Mouse (Mus musculus) heart, adult 2 months (tissue): ENCODE measurements around the gene Chaf1b.

Experiments
- CTCF ChIP-seq: fragments of 200-600 bp; IDR thresholded peaks from 2 replicates; pipeline ENCODE4 v1.8.1; 2022; ENCODE audit warnings: antibody characterized with exemption, mild to moderate bottlenecking, moderate library complexity
- EP300 ChIP-seq: fragments of 200-500 bp; IDR thresholded peaks from 2 replicates; pipeline ENCODE4 v1.6.1; 2011; ENCODE audit warnings: low read depth, low read length, control low read depth; ENCODE audit not compliant: insufficient read depth
- POLR2A ChIP-seq: fragments of 200-500 bp; IDR thresholded peaks from 2 replicates; pipeline ENCODE4 v1.6.1; 2011; ENCODE audit warnings: mild to moderate bottlenecking, low read depth, low read length, control low read depth; ENCODE audit not compliant: insufficient read depth

GRCm38 (mm10) chr16:93920673-93921072, 37.0 kb downstream of the Chaf1b start:
- TF ChIP-seq CTCF (no peak), POLR2A (no peak), EP300 (no peak)
